Mouse (Mus musculus): Measurements from ENCODE around the gene Lingo3. TPM values are rescaled to one million over a fixed set of nuclear protein-coding genes. Genes with fewer than 3 reads are reported as not detected.
A peak's percentile ranks its signal among the peaks of the same experiment; 100 is the strongest.

Lingo3 gene
- not detected for polyA plus RNA-seq (2017; shearing (Covaris generic))

DNA sequence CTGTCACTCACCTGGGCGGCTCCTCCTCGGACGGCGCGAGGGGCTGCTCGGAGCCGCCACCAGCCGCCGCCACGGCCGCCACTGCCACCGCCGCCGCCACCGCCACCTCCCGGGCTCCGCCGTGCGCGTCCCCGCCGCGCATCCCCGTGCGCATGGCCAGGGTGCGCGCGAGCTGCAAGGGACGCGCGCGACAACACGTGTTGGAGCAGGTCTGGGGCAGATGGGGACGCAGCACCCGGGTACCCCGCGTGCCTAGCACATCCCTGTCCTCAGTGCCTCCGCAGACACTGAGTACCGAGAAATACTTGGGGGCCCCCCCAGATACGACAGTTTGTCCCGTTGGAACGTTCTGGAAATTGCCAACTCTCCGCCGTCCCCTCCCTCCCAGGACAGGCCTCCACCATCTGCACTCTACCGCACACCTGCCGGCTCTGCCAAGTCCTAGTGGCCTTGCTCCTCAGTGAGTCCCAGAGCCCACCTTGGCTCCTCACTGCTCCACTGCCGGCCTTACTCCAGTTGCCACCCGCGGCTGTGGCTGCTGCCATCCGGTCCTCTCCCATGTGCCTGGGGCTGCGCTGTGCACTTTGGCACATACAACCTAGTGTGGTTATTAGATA, at the start of gene Lingo3:
Gene Lingo3, minus strand, starts transcription at position 109 of the 617 bp plus-strand sequence.
- no peak for ATAC-seq

GRCm38 (mm10) chr10:80887181-80887580, 43.3 kb upstream of the Lingo3 start:
- no peak for ATAC-seq

DNA sequence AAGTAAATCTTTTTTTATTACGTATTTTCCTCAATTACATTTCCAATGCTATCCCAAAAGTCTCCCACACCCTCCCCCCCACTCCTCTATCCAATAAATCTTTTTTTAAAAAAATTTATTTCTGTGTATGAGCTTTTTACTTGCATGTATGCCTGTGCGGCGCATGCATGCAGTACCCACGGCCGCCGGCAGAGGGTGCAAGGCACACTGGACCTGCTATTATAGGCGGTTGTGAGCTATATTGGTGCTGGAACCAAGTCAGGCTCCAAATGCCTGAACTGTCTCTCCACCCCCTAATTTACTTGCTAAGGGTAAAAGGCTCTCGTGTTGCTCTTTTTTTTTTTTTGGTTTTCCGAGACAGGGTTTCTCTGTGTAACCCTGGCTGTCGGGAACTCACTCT, 37.5 kb upstream of the Lingo3 start:
- ATAC-seq: no peak

GRCm38 (mm10) chr10:80880901-80881300, 37.1 kb upstream of the Lingo3 start:
- ATAC-seq: no peak

GRCm38 (mm10) chr10:80880131-80880641, 36.3 kb upstream of the Lingo3 start:
- ATAC-seq: peak; percentile 54

DNA sequence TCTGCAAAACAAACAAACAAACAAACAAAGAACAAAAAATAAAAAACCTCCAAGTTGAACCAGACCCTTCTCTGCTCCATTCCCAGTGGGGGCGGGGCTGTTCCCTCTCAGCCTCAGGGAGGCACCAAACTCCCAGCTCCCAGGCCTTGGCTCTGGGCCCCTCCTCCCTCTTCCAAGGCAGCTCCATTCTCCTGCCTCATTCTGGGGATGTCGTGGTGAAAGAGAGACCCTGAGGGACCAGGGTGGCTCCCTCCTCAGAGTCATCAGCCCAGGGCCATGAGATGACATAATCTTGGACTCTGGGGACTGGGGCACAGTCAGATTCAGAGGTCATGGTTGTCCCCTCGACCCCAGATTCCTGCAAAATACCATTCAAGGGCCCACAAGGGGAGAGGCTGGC, 32.8 kb upstream of the Lingo3 start:
- ATAC-seq: no peak

DNA sequence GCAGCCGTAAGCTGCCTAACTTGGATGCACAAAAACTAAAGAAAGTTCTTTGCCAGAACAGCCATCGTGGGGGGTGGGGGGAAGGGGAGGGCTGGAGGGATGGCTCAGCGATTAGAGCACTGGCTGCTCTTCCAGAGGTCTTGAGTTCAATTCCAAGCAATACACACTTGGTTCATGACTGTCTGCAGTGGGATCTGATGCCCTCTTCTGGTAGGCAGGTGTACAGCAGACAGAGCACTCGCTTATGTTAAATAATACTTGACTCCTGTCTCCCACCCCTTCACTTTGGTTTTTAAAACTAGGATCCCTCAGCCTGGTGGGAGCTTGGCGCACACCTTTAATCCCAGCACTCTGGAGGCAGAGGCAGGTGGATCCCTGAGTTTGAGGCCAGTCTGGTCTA, 32.2 kb upstream of the Lingo3 start:
- ATAC-seq: peak; percentile 54

DNA sequence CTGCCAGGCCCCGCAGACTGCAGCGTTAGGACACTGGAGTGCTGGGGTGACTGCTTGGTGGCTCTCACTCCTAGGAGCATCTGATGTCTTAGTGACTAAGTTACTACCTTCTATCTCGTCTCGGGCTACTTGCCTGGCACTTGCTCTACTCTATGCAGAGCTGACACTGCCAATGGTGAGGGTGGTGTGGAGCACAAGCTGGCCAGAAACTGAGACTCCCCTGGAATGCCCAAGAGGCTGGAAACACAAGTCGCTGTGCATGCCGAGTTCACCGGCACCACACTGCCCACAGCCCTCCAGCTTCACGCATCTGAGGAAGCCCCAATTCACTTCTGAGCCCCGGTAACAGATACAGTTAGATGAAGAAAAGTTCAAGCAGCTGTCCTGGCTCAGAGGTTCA, 30.2 kb upstream of the Lingo3 start:
- ATAC-seq: no peak

DNA sequence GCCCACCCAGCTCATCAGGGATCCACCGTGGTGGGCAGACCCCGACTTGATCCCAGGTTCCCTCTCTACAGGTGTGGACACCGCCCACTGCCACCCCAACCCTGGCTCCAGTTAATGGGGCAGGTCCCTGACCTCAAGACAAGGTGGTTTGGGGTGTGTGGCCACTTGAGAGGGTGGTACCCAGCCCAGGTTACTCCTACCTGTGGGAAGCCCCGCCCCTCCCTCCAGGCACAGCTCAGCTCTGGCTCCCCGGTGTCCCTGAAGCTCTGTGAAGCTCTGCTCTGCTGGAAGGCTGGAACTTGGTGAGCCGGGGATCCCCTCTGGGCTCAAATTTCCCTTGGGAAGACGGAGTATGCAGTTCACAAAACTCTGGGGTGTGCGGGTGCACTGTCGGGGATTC, 27.7 kb upstream of the Lingo3 start, which contains the start of gene Tmprss9:
Gene Tmprss9, plus strand, starts transcription at position 268 of the 400 bp plus-strand sequence.
- ATAC-seq: no peak

- ATAC-seq: no peak
Observed at GRCm38 (mm10) chr10:80870993-80871392, 27.2 kb upstream of the Lingo3 start.

GRCm38 (mm10) chr10:80864446-80864845, 20.6 kb upstream of the Lingo3 start:
- ATAC-seq: no peak

GRCm38 (mm10) chr10:80862305-80862704, 18.5 kb upstream of the Lingo3 start:
- no peak for ATAC-seq

DNA sequence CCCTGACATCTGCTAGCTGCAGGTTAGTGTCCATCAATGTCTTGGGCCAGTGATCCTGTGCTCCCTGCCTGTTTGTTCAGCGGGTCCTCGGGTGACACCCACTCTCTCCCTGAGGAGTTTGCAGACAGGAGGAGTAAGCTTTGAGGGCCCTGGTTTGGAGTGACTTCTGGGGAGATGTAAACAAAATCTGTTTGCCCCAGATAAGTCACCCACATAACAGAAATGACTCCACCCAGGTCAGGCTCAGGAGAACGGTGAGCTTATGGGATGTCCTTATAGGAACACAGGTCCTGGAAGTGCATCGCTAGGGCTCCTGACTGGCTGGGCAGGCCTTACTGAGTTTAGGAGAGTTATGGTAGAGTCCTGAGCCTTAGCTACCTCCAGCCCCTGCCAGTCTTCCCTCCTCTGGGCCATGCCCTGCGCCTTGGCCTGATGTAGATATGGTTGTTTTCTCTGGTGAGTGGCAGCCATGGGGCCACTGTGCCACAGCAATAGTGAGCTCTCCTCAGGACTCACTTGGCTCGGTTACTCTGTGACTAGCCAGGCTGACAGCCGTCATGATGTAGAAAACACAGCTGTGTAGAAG, 14.6 kb upstream of the Lingo3 start:
- ATAC-seq: no peak

DNA sequence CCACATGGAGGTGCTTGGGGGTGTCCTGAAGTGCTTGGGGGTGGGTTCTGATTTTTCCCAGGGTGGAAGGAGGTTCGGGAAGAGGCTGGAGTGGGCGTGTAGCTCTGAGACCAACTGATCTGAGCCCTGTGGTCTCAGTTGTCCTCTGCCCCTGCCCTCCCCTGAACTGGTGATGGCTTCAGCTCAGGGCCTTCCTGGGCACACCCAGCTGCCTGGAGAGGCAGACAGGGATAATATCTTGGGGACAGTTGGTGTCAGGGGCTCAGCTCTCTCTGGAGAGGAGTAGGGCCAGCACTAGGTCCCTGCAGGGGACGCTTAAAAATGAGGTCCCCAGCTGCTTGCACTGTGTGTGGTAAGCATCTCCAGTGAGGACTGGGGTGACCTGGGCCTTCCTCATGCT, 14.0 kb upstream of the Lingo3 start:
- no peak for ATAC-seq

DNA sequence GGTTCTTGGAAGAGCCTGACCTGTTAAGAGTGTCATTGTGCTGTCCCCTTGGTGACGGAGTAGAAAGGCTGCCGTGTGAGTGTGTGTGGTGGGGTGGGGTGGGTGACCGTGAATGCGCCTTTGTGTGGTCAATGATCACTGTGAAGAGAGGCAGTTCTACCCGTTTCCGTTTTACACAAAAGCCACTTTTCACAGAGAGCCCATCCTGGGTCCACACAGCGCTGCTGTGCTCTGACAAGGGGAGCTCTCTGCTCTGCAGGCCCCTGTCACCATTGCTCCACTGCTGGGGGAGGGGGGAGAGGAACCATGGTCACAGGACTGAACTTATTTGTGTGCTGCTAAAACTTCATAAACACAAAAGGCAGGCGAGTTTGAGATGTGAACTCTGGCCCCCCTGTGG, 13.5 kb upstream of the Lingo3 start:
- no peak for ATAC-seq

DNA sequence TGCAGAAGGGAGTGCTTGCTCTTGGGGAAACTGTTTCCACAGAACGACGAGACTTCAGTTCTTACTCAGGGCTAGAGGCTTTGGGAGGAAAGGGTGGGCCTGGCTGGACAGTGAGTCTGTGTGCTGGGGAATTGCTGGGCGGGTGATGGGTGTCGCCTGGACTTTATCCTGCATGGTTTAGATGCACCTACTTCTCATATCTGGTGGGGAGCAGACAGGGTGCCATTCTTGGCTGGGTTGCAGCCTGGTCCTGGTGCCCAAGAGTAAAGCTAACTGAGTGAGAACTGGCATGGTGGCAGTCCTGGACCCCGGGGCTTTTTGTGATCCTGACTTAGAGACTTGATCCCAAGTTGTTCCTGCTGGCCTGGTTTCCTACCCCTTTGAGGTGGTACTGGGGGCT, 13.1 kb upstream of the Lingo3 start:
- ATAC-seq: no peak

- no peak for ATAC-seq
Observed at GRCm38 (mm10) chr10:80856267-80856666, 12.4 kb upstream of the Lingo3 start.

DNA sequence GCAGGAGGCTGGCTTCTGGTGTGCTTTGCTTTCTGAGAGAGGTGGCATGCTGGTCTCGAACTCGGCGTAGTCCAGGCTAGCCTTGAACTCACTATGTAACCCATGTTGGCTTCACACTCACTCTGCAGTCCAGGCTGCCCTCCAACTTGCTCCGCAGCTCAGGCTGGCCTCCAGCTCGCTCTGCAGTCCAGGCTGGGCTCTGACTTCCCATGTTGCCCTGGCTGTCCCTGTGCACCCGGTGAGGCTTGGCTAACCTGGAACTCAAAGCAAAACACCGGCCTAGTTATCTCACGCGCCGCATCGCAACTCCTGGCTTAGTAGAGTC, 11.9 kb upstream of the Lingo3 start:
- ATAC-seq: no peak

DNA sequence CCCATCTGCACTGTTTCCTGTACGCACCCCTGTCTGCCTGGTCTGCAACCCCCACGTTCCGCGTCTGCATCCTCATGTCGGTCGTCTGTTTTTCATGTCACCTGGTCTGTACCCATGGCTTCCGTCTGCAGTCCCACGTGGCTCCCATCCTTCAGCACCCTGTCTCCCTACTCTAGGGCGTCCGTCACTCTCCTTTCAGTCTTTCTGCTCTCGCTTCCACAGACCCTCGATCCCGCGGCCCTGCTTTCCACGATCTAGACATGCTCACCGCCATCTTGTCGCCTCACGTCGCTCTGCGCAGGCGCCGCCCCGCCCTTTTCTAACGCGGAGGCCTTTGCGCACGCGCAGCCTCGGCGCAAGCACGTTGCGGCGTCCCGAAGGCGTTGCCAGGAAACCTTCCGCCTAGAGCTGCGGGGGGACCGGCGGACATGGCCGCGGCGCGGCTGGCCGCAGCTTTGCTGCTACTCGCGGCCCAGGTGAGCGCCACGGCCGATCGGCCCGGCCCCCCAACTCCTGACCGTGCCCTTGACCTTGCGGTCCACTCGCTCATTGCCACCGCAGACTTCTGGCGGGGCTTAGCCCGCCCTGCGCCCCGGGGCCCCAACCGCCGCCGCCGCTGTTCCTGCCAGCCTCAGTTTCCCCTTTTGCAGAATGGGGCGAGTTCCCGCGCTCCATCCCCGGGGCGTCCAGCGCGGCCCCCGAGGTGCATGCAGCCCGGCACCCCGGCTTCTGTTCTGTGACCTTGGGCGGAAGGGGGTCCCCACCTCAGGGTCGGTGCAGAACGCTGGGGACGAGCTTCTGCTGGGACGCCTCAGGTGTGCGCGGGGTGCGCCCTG, 11.3 kb upstream of the Lingo3 start, which contains the start of the genes Lsm7 and Sppl2b:
Gene Lsm7, minus strand, starts transcription at position 297 of the 836 bp plus-strand sequence.
Gene Sppl2b, plus strand, starts transcription at position 363 of the 836 bp plus-strand sequence.
- peak; percentile 70 for ATAC-seq

DNA sequence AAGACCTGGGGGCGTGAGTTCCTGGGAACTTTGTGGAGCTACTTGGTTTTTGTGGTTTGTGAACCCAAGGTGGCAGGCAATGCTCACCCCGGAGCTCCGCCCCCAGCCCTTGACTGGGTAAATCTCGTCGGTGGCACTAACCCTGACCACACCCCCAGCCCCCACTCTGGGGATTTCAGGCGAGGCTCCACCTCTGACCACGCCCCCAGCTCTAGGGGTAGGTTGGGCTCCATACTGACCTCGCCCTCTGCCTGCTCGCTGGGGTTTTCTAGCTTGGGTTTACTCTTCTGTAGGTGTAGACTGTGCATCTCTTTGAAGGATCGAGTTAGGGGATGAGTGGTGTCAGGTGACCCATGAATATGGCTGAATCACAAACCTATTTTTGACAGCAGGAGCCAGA, 4.7 kb upstream of the Lingo3 start:
- ATAC-seq: peak; percentile 79

DNA sequence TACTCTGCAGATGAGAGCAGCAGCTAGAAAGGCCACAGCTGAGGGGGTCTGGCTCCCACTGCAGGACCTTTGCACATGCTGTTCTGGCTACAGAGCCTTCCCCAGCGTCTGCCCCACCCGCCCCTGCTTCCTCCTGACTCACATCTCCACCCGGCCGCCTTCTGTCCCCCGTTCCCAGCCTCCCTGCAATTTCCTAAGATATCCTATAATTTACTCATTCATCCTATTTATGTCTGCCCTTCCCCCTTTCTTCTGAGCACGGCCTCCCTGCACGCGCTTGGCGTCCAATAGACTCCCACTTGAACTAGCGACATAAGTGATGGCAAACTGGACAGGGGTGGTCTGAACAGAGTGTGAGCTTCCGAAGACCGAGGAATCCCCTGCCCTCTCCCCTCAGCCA, 1.9 kb upstream of the Lingo3 start:
- no peak for ATAC-seq

DNA sequence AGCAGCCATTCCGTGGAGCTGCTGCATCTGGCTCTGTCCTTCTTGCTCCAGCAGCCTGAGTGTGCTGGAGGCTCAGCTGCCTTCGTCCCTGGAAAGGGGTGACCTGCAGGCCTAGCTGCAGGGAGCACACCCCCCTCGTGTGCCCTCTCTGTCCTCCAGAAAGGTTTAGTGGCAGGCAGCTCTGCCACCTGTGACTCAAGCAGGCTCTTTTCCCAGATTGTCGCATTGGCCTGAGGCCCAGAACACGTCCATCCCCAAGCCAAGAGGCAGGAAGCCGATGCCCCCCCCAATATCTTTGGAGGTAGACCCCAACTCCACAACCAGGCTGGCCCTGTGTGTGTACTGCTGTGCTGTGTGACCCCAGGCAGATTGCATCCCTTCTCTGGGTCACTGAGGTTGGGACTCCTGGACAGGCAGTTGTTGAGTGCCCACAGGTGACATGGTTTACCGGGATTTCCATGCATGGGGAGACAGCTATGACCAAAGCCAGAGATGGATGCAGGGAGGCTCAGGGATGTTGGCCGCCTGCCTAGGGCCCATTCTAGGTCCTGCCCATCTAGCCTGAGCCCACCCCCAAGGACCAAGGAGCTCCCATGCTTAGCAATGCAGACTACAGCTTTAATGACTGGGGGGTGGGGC, 1.3 kb upstream of the Lingo3 start:
- ATAC-seq: no peak

Data from activated CD4-positive, CD25-positive, alpha-beta regulatory T cell, adult 4 months (primary cell).